Mouse (Mus musculus) spleen, postnatal 10 days (tissue): Measurements from ENCODE around the gene Vcp.

Source experiments
- DNase-seq, 2 experiments: peaks; one replicate each; pipeline ENCODE4 v3.0.0; 2021 to 2022; ENCODE audit warnings: low spot score in 2 of 2

Gene Vcp

DNA sequence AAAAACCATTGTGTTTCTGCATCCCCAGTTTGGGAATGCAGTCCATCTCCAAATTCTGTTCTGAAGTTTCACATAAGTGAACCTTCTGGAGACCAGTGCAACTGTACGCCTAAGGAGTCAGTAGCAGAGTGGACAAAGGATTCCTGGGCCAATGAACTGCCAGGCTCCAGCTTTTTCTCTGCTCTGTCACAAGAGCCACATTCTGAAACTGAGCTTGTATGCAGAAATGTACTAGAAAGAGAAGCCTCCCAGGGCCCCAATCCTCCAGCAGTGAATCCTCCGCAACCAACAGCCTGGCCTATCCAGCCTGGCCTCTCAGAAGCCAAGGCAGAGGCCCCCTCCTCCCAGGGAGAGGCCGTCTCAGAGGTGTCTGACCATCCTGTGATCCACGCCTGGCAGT is 27.4 kb downstream of the Vcp start:
- DNase-seq: no peak

- DNase-seq: no peak
These were observed 31.0 kb downstream of the Vcp start, which contains the start of gene 1700022I11Rik for GRCm38 (mm10) chr4:42969304-42969703. Gene 1700022I11Rik, plus strand, starts transcription at chr4:42969604.

- peak in 1 of 2 experiments; percentile 65 for DNase-seq
These were observed 35.1 kb downstream of the Vcp start for GRCm38 (mm10) chr4:42965039-42965719.

- peak in 1 of 2 experiments; percentile 67 for DNase-seq
These were observed 36.8 kb downstream of the Vcp start for GRCm38 (mm10) chr4:42963480-42963879.

GRCm38 (mm10) chr4:42961592-42961991 is 38.7 kb downstream of the Vcp start:
- DNase-seq: peak; percentile 36 to 74

DNA sequence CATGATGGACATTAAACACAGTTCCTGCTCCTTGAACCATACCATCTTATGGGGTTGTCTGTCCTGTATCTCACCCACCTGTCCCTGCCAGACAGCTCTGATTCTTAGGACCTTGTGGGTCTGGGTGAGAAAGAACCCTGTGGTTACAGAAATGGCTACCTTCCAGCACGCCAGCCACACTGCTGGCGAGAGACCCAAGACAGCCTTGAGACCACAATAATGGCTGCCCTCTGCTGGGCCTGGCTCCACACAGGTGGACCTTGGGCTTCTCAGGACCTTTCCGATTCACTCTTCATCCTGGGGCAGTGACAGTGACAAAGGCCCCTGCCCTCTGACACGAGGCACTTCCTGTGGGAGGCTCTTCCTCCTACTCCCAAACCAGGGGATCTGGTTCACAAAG is 40.9 kb downstream of the Vcp start:
- no peak for DNase-seq

- no peak for DNase-seq
These were observed 41.4 kb downstream of the Vcp start for GRCm38 (mm10) chr4:42958942-42959341.

GRCm38 (mm10) chr4:42957979-42958378 is 42.3 kb downstream of the Vcp start:
- no peak for DNase-seq

GRCm38 (mm10) chr4:42957306-42957705 is 43.0 kb downstream of the Vcp start:
- DNase-seq: no peak

- no peak for DNase-seq
These were observed 43.7 kb downstream of the Vcp start for GRCm38 (mm10) chr4:42956581-42956980.

DNA sequence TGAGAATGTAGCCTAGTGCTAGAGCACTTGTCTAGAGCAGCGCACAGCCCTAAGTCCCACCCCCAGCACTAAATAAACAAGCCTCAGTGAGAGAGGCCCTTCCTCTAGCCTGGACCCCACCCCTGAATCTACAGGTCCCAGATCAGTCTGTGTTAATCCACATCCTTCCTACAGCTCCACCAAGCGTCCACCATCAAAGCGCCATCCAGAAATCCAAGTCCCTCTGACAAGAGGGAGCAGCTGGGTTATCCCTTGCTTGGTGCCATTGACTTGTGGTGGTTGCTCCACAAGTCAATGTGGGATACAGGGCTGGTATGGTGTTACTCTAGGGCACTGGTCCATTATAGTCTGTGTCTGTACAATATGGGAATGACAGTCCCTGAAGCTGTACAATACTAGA is 45.1 kb downstream of the Vcp start:
- DNase-seq: no peak

GRCm38 (mm10) chr4:42954297-42954696 is 46.0 kb downstream of the Vcp start:
- DNase-seq: peak; percentile 51 to 74

DNA sequence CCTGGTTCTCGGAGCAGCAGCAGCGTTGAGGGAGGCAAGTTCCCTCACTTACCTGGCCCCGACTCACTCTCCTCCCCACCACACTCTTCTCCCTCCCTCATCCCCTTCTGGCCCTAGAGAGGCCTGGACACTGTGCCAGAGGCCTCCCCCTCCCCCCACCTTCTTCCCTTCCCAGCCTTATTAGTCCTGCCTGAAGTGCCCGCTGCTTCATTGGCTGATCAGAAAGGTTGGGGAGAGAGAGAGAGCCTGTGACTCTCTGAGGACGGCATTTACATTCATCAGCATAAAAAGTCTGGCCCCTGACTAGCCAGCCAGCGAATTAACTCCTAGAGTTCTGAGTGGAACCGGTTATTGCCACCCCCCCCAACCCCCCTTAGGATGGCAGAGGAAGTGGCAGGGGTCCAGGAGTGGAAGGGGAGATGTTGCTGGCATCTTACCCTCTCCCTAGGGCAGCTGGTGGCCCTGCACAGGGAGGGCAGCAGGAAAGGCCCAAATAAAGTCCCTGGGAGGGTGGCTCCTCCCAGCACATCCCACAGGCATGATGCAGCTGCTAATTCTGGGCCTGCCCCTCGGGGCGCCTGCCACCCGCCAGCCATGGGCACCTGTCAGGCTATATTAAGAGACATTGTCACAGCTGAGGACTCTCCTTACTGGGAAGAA is 46.7 kb downstream of the Vcp start:
- no peak for DNase-seq

GRCm38 (mm10) chr4:42952563-42952962 is 47.7 kb downstream of the Vcp start:
- DNase-seq: no peak

GRCm38 (mm10) chr4:42951206-42952195 is 48.8 kb downstream of the Vcp start:
- DNase-seq: no peak

- peak in 1 of 2 experiments; percentile 82 for DNase-seq
These were observed 50.2 kb downstream of the Vcp start for GRCm38 (mm10) chr4:42950065-42950558.

GRCm38 (mm10) chr4:42949676-42950051 is 50.6 kb downstream of the Vcp start, which contains the start of gene Dnajb5:
Gene Dnajb5, plus strand, starts transcription at chr4:42949814.
- peak; percentile 90 to 91 for DNase-seq

DNA sequence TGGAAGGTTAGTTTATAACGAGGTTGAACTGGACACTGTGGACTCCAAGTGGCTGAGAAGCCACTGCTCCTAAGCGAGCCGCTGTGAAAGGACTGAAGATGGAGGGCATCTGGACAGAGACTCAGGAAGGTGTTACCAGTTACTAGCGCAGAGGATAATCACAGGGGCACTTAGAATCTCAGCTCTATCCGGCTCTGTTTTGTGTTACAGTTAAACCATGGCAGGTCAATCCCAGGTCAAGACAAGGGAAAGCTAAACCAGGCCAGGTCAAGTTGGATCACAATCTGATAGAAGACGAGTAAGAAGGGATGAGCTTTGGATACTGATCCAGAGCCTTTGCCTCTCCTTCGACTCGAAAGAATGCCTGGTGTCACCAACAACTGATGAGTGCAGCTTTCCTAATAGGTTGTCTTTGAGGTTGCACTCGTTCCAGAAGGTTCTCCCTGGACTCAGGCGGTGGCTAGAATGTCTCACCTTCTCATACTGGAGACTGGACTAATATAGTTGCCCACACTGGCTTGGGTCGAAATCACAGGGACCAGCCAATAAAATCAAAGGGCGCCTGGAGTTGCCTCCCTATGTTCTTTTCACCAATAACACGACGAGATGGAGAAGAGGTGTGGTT is 51.1 kb downstream of the Vcp start:
- DNase-seq: no peak

DNA sequence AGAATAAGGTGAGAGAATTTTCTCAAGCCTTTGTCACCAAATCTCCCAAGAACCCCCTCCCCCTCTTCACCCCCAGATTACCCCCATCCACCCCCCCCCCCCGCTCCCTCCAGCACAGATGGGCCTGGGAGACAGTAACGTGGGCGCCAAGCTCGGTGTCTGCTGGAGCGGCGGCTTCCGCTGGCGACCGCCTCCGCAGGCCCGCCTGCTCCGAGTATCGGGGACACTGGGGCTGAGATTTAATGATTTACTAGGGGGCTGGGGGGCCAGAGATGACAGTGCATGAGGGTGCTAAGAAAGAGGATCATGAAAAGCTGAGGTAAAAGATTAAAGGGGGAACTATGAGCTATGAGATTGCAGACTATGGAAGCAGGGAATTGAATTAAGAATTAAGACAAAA is 51.8 kb downstream of the Vcp start:
- DNase-seq: no peak

- no peak for DNase-seq
These were observed 53.5 kb downstream of the Vcp start for GRCm38 (mm10) chr4:42946733-42947290.

- peak in 1 of 2 experiments; percentile 69 for DNase-seq
These were observed 54.4 kb downstream of the Vcp start for GRCm38 (mm10) chr4:42945952-42946351.
